Mouse (Mus musculus) MEL (cell line): ENCODE results near the gene Rps15. TPM values are rescaled to one million over a fixed set of nuclear protein-coding genes. Genes with fewer than 3 reads are reported as not detected.

Experiments used
- DNase-seq: peaks from one replicate; pipeline ENCODE4 v3.0.0; 2011; ENCODE audit warnings: low read depth, low spot score
- H3K27ac ChIP-seq: 2 replicates; pipeline ENCODE4 v1.5.1; 2012; ENCODE audit warnings: low read depth, mild to moderate bottlenecking, control low read depth, low read length, moderate library complexity; ENCODE audit not compliant: control insufficient read depth
- H3K27me3 ChIP-seq, 2 experiments: fragments of 150-350 bp in 1 of 2; sonication (generic) in 1 of 2; 2 replicates each; pipeline ENCODE4 v1.6.1; 2012; ENCODE audit warnings: low read length in 2 of 2, mild to moderate bottlenecking in 2 of 2, improper control_type of control experiment in 1 of 2, moderate library complexity in 1 of 2; ENCODE audit not compliant: insufficient read depth in 2 of 2, control insufficient read depth in 1 of 2
- H3K36me3 ChIP-seq, 2 experiments: 2 replicates each; pipeline ENCODE4 v1.6.1; 2012 to 2014; ENCODE audit warnings: low read length in 2 of 2, improper control_type of control experiment in 1 of 2, inconsistent platforms in 1 of 2, mild to moderate bottlenecking in 1 of 2; ENCODE audit not compliant: insufficient read depth in 2 of 2, control insufficient read depth in 1 of 2
- H3K4me1 ChIP-seq, 2 experiments: fragments of 150-350 bp in 1 of 2; sonication (generic) in 1 of 2; 2 replicates each; pipeline ENCODE4 v1.6.1; 2012; ENCODE audit warnings: low read length in 2 of 2, improper control_type of control experiment in 1 of 2, mild to moderate bottlenecking in 1 of 2; ENCODE audit not compliant: insufficient read depth in 2 of 2, control insufficient read depth in 1 of 2
- H3K4me3 ChIP-seq, 2 experiments: fragments of 150-350 bp in 1 of 2; sonication (generic) in 1 of 2; 2 replicates each; pipeline ENCODE4 v1.5.1; 2012; ENCODE audit warnings: low read depth in 2 of 2, low read length in 2 of 2, mild to moderate bottlenecking in 2 of 2, moderate library complexity in 2 of 2, control low read depth in 1 of 2, improper control_type of control experiment in 1 of 2; ENCODE audit not compliant: control insufficient read depth in 1 of 2, insufficient read depth in 1 of 2
- H3K79me2 ChIP-seq: 2 replicates; pipeline ENCODE4 v1.6.1; 2012; ENCODE audit warnings: mild to moderate bottlenecking, low read length, moderate library complexity; ENCODE audit not compliant: control insufficient read depth, poor library complexity, insufficient read depth
- H3K9ac ChIP-seq: 2 replicates; pipeline ENCODE4 v1.6.1; 2012; ENCODE audit warnings: low read depth, mild to moderate bottlenecking, control low read depth, low read length, moderate library complexity; ENCODE audit not compliant: control insufficient read depth, poor library complexity, severe bottlenecking
- H3K9me3 ChIP-seq: fragments of 150-350 bp; sonication (generic); replicated peaks from 2 replicates; pipeline ENCODE4 v1.6.1; 2012; ENCODE audit warnings: mild to moderate bottlenecking, low read length, improper control_type of control experiment, moderate library complexity; ENCODE audit not compliant: insufficient read depth
- CHD1 ChIP-seq: IDR thresholded peaks from 2 replicates; pipeline ENCODE4 v1.6.1; 2012; ENCODE audit warnings: low read depth, mild to moderate bottlenecking, inconsistent platforms, low read length, improper control_type of control experiment
- CHD2 ChIP-seq: IDR thresholded peaks from 2 replicates; pipeline ENCODE4 v1.6.1; 2011; ENCODE audit warnings: low read length, improper control_type of control experiment
- CTCF ChIP-seq, 3 experiments: IDR thresholded peaks in 2 of 3; conservative IDR thresholded peaks in 1 of 3; 2 replicates each; pipeline ENCODE4 v1.5.1; 2011 to 2012; ENCODE audit warnings: low read length in 3 of 3, low read depth in 2 of 3, mild to moderate bottlenecking in 2 of 3, improper control_type of control experiment in 1 of 3, inconsistent platforms in 1 of 3, mixed read lengths in 1 of 3, moderate library complexity in 1 of 3; ENCODE audit not compliant: control insufficient read depth in 1 of 3, insufficient read depth in 1 of 3, poor library complexity in 1 of 3, severe bottlenecking in 1 of 3
- ELF1 ChIP-seq: IDR thresholded peaks from 2 replicates; pipeline ENCODE4 v1.6.1; 2014; ENCODE audit warnings: low read depth, mild to moderate bottlenecking, inconsistent platforms, low read length, improper control_type of control experiment, moderate library complexity
- EP300 ChIP-seq, 2 experiments: IDR thresholded peaks; 2 replicates each; pipeline ENCODE4 v1.6.1; 2011; ENCODE audit warnings: improper control_type of control experiment in 2 of 2, low read length in 2 of 2, low read depth in 1 of 2, mild to moderate bottlenecking in 1 of 2
- HCFC1 ChIP-seq: IDR thresholded peaks from 2 replicates; pipeline ENCODE4 v1.6.1; 2012; ENCODE audit warnings: low read depth, mild to moderate bottlenecking, inconsistent platforms, low read length, improper control_type of control experiment, moderate library complexity
- MAFK ChIP-seq: IDR thresholded peaks from 2 replicates; pipeline ENCODE4 v1.6.1; 2011; ENCODE audit warnings: low read depth, mild to moderate bottlenecking, low read length, improper control_type of control experiment, borderline replicate concordance
- MAX ChIP-seq: IDR thresholded peaks from 2 replicates; pipeline ENCODE4 v1.6.1; 2011; ENCODE audit warnings: low read length, improper control_type of control experiment
- MAZ ChIP-seq: IDR thresholded peaks from 2 replicates; pipeline ENCODE4 v1.6.1; 2012; ENCODE audit warnings: low read depth, mild to moderate bottlenecking, inconsistent platforms, low read length, improper control_type of control experiment
- MXI1 ChIP-seq: IDR thresholded peaks from 2 replicates; pipeline ENCODE4 v1.6.1; 2011; ENCODE audit warnings: mild to moderate bottlenecking, low read depth, low read length, improper control_type of control experiment
- MYC ChIP-seq: IDR thresholded peaks from 2 replicates; pipeline ENCODE4 v1.6.1; 2011; ENCODE audit warnings: low read depth, mild to moderate bottlenecking, low read length, improper control_type of control experiment, moderate library complexity
- POLR2A ChIP-seq, 2 experiments: IDR thresholded peaks; 2 replicates each; pipeline ENCODE4 v1.6.1; 2011 to 2012; ENCODE audit warnings: low read length in 2 of 2, mild to moderate bottlenecking in 2 of 2, control low read depth in 1 of 2, improper control_type of control experiment in 1 of 2, low read depth in 1 of 2, moderate library complexity in 1 of 2; ENCODE audit not compliant: control insufficient read depth in 1 of 2, insufficient read depth in 1 of 2, poor library complexity in 1 of 2
- POLR2AphosphoS5 ChIP-seq: IDR thresholded peaks from 2 replicates; pipeline ENCODE4 v1.6.1; 2012; ENCODE audit warnings: low read depth, borderline replicate concordance, mild to moderate bottlenecking, inconsistent platforms, low read length, moderate library complexity, mixed read lengths
- RCOR1 ChIP-seq: IDR thresholded peaks from 2 replicates; pipeline ENCODE4 v1.6.1; 2012; ENCODE audit warnings: low read depth, mild to moderate bottlenecking, inconsistent platforms, low read length, improper control_type of control experiment
- SIN3A ChIP-seq: IDR thresholded peaks from 2 replicates; pipeline ENCODE4 v1.6.1; 2012; ENCODE audit warnings: low read length, improper control_type of control experiment, inconsistent platforms
- SMC3 ChIP-seq: IDR thresholded peaks from 2 replicates; pipeline ENCODE4 v1.6.1; 2011; ENCODE audit warnings: low read depth, low read length, improper control_type of control experiment
- TBP ChIP-seq: IDR thresholded peaks from 2 replicates; pipeline ENCODE4 v1.8.0; 2011; ENCODE audit warnings: low read depth, low read length, improper control_type of control experiment
- TCF12 ChIP-seq: IDR thresholded peaks from 2 replicates; pipeline ENCODE4 v1.6.1; 2014; ENCODE audit warnings: low read depth, mild to moderate bottlenecking, inconsistent platforms, low read length, improper control_type of control experiment, moderate library complexity
- UBTF ChIP-seq: IDR thresholded peaks from 2 replicates; pipeline ENCODE4 v1.6.1; 2012; ENCODE audit warnings: low read depth, mild to moderate bottlenecking, inconsistent platforms, low read length, improper control_type of control experiment, moderate library complexity, borderline replicate concordance; ENCODE audit not compliant: insufficient read depth
- ZC3H11A ChIP-seq: IDR thresholded peaks from 2 replicates; pipeline ENCODE4 v1.6.1; 2012; ENCODE audit warnings: low read depth, mild to moderate bottlenecking, inconsistent platforms, low read length, improper control_type of control experiment
- ZKSCAN1 ChIP-seq: IDR thresholded peaks from 2 replicates; pipeline ENCODE4 v1.6.1; 2012; ENCODE audit warnings: low read depth, mild to moderate bottlenecking, inconsistent platforms, low read length, improper control_type of control experiment, moderate library complexity
- ZMIZ1 ChIP-seq: IDR thresholded peaks from 2 replicates; pipeline ENCODE4 v1.6.1; 2012; ENCODE audit warnings: low read depth, mild to moderate bottlenecking, inconsistent platforms, low read length, improper control_type of control experiment, moderate library complexity
- polyA plus RNA-seq, 2 experiments: library from polyadenylated mRNA; stranded (reverse) in 1 of 2; unstranded in 1 of 2; fragments of >175 nt in 1 of 2; fragments of >200 nt in 1 of 2; gene quantifications; 2 replicates each; pipeline versions ENCODE4 v1.2.1 to v1.2.4; 2012; ENCODE audit warnings: low replicate concordance in 2 of 2, low read depth in 1 of 2; ENCODE audit not compliant: insufficient read length in 2 of 2, insufficient read depth in 1 of 2, missing spikeins in 1 of 2
- total RNA-seq: library from RNA; depleted of rRNA; stranded (reverse); fragments of 300-350 nt; gene quantifications from 2 replicates; pipeline ENCODE4 v1.2.3, GENCODE M21; 2012

The Rps15 gene
- total and polyA plus RNA-seq, 3 experiments = 1,331 to 4,320 (median 3,905) TPM

GRCm38 (mm10) chr10:80329273-80330081, 37.2 kb downstream of the Rps15 start, which contains the start of the genes Pcsk4 and Reep6:
TSS of gene Pcsk4 (minus strand) at chr10:80329498.
TSS of gene Reep6 (plus strand) at chr10:80329953.
- Histone ChIP-seq H3K9me3 (no peaks in the 10 kb centered on the region), H3K9ac (peak within 1 kb of the TSS; percentile 82), H3K27me3 (no peaks in the 10 kb centered on the region), H3K36me3 (peaks cover 0 to 22% of the 10 kb centered on the region in 2 experiments; a peak in 2 of 4 replicates), H3K4me1 (peaks cover 14 to 25% of the 10 kb centered on the region in 2 experiments), H3K4me3 (peak within 1 kb of the TSS; percentile 72 to 96), H3K27ac (no peak within 1 kb of the TSS; the same call in 1 of the 2 replicates), H3K79me2 (peaks cover 2% of the 10 kb centered on the region; the same call in 1 of the 2 replicates)
- DNase-seq = peak; percentile 99
- TF ChIP-seq CHD2 (no peak), CHD1 (no peak), POLR2A (IDR thresholded peaks at IDR 0.05; ENCODE audit: control insufficient read depth in 1 of 2, insufficient read depth in 1 of 2, low read depth in 1 of 2, low read length in 2 of 2, poor library complexity in 1 of 2) (no peak), MAZ (peak; percentile 53; the same call in 1 of the 2 replicates), ZC3H11A (no peak), MYC (0 out of 2 replicates have a peak, but pooled peaks have one; percentile 50), TBP (no peak), RCOR1 (no peak), MAFK (no peak), SIN3A (peak; percentile 87), EP300 (IDR thresholded peaks at IDR 0.05; ENCODE audit: low read depth in 1 of 2, low read length in 2 of 2) (no peak), CTCF (IDR thresholded peaks at IDR 0.05 in 2 of 3, conservative IDR thresholded peaks at IDR 0.05 in 1 of 3; ENCODE audit: control insufficient read depth in 1 of 3, insufficient read depth in 1 of 3, low read depth in 2 of 3, low read length in 3 of 3, poor library complexity in 1 of 3, severe bottlenecking in 1 of 3) (no peak), TCF12 (no peak), ELF1 (peak; percentile 37), MXI1 (peak; percentile 81), HCFC1 (peak; percentile 42), SMC3 (no peak), ZMIZ1 (no peak), ZKSCAN1 (no peak), POLR2AphosphoS5 (no peak), MAX (peak; percentile 50), UBTF (0 out of 2 replicates have a peak, but pooled peaks have one; percentile 7)
